Mouse (Mus musculus): ENCODE results near the gene Tex35. TPM values are rescaled to one million over a fixed set of nuclear protein-coding genes. Genes with fewer than 3 reads are reported as not detected.

Tex35 gene
- polyA plus RNA-seq, 1 experiment, result not detected

DNA sequence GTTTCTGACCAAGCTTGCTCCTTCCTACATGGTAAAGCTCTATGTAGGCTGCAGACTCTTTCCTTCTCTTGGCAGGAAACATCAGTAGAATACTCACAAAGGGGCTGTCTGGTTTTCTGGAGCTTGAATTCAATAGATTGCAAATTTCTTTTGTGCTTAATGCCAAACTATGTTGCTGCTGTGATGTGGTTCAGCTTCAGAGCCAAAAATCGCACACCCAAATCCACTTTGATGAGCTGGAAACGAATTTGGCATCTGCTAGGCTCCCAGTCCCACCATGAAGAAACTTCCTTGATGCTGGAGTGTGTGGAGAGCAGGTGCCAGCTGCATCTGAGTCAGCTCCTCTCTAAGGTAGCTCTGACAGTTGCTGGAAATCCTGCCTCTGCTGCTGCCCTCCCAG is 6.0 kb upstream of the Tex35 start:
- H3K4me1 ChIP-seq (ENCODE audit: control insufficient read depth, insufficient read depth, low read length), result no peaks in the 10 kb centered on the region
- no peak overlapping the region for H3K27ac ChIP-seq (ENCODE audit: insufficient read depth, low read length)
- no peak overlapping the region for H3K4me3 ChIP-seq (ENCODE audit: low read depth, low read length)

DNA sequence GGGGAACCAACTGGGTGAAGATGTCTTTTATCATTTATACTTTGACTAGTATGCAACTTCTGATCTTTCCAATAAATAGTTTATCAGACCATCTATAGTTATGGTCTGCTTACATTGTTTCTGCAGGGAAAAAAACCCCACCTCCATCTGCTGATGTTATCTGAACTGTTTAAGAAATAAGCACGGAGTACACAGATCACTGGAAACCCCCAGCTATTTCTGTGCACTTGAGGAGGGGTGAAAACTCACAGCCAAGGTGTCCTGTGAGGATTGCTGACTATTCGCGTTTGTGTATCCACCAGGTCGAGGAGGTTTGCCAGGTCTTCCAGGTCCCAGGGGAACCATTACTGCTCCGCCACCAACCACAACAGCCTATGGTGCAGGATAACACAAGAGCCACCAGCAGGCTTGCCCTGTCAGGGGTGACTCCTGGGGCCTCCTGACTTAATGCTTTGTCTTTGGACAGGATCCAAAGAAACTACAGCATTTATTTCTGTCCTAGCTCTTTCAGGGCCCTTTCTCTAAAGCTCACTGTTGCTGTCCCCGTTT is 1.9 kb upstream of the Tex35 start:
- H3K27ac ChIP-seq (ENCODE audit: insufficient read depth, low read length), result no peak overlapping the region
- no peaks in the 10 kb centered on the region for H3K27me3 ChIP-seq (ENCODE audit: control insufficient read depth, insufficient read depth, low read length, poor library complexity, severe bottlenecking)
- no peak overlapping the region for H3K9ac ChIP-seq (ENCODE audit: low read depth, poor library complexity, severe bottlenecking)
- no peaks in the 10 kb centered on the region for H3K4me1 ChIP-seq (ENCODE audit: control insufficient read depth, insufficient read depth, low read length)
- no peaks in the 10 kb centered on the region for H3K36me3 ChIP-seq (ENCODE audit: control insufficient read depth, insufficient read depth, low read length, poor library complexity, severe bottlenecking)
- H3K4me3 ChIP-seq (ENCODE audit: low read depth, low read length), result no peak overlapping the region
- TF ChIP-seq EP300 (IDR thresholded peaks at IDR 0.05; ENCODE audit: insufficient read depth, low read depth, low read length) (no peak), POLR2A (IDR thresholded peaks at IDR 0.05; ENCODE audit: insufficient read depth, low read length) (no peak), CTCF (IDR thresholded peaks at IDR 0.05; ENCODE audit: low read depth, low read length) (no peak)
- no peaks in the 10 kb centered on the region for H3K9me3 ChIP-seq (replicated peaks; ENCODE audit: control insufficient read depth, insufficient read depth, low read length, poor library complexity, severe bottlenecking)

More for the DNA sequence above, 6.0 kb upstream of the Tex35 start:
- no peaks in the 10 kb centered on the region for H3K27me3 ChIP-seq (ENCODE audit: control insufficient read depth, insufficient read depth, low read length, poor library complexity, severe bottlenecking)
- no peaks in the 10 kb centered on the region for H3K36me3 ChIP-seq (ENCODE audit: control insufficient read depth, insufficient read depth, low read length, poor library complexity, severe bottlenecking)
- no peak for TF ChIP-seq POLR2A (IDR thresholded peaks at IDR 0.05; ENCODE audit: insufficient read depth, low read length)
- TF ChIP-seq EP300 (IDR thresholded peaks at IDR 0.05; ENCODE audit: insufficient read depth, low read depth, low read length), result no peak
- no peak for TF ChIP-seq CTCF (IDR thresholded peaks at IDR 0.05; ENCODE audit: low read depth, low read length)
- H3K9ac ChIP-seq (ENCODE audit: low read depth, poor library complexity, severe bottlenecking), result no peak overlapping the region
- H3K9me3 ChIP-seq (replicated peaks; ENCODE audit: control insufficient read depth, insufficient read depth, low read length, poor library complexity, severe bottlenecking), result no peaks in the 10 kb centered on the region

DNA sequence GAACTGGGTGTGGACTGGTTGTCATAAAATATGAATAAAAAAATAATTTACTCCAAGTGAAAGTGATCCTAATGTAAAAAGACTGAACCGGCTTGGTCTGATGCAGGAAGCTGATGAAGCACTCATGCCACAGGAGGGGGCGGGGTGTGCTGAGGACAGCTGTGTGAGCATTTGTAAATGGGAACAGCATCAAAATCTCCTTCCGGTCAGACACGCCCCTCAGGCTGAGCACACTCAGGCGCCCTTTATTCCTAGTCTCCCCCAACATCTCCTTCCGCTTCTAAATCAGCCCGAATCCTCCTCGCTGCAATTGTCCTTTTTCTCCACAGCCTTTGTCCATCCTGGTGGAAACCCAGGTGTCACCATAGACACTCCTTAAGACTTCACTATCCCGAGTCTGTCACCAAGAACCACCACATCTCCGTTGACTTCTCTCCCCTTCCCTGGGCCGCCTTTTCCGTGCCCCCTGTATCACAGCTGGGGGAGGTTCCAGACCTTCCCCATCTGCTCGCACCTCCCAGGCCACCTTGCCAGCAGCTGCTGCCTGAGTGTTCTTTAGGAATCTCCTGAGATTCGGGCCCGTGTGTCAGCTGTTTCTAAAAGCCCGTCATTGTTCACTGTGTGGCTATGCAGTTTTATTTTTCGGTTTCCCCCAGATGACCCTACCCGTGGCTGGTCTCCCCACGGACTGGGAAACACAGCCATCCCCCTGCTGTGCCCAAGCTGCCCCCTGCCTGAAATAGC is 7.2 kb downstream of the Tex35 start:
- TF ChIP-seq POLR2A (IDR thresholded peaks at IDR 0.05; ENCODE audit: insufficient read depth, low read length), result no peak
- TF ChIP-seq EP300 (IDR thresholded peaks at IDR 0.05; ENCODE audit: insufficient read depth, low read depth, low read length), result 0 out of 2 replicates have a peak, but pooled peaks have one; percentile 2
- Histone ChIP-seq H3K4me3 (ENCODE audit: low read depth, low read length) (no peak overlapping the region), H3K36me3 (ENCODE audit: control insufficient read depth, insufficient read depth, low read length, poor library complexity, severe bottlenecking) (no peaks in the 10 kb centered on the region), H3K4me1 (ENCODE audit: control insufficient read depth, insufficient read depth, low read length) (peaks cover 2% of the 10 kb centered on the region), H3K27ac (ENCODE audit: insufficient read depth, low read length) (no peak overlapping the region), H3K27me3 (ENCODE audit: control insufficient read depth, insufficient read depth, low read length, poor library complexity, severe bottlenecking) (no peaks in the 10 kb centered on the region), H3K9me3 (replicated peaks; ENCODE audit: control insufficient read depth, insufficient read depth, low read length, poor library complexity, severe bottlenecking) (no peaks in the 10 kb centered on the region), H3K9ac (ENCODE audit: low read depth, poor library complexity, severe bottlenecking) (no peak overlapping the region)

DNA sequence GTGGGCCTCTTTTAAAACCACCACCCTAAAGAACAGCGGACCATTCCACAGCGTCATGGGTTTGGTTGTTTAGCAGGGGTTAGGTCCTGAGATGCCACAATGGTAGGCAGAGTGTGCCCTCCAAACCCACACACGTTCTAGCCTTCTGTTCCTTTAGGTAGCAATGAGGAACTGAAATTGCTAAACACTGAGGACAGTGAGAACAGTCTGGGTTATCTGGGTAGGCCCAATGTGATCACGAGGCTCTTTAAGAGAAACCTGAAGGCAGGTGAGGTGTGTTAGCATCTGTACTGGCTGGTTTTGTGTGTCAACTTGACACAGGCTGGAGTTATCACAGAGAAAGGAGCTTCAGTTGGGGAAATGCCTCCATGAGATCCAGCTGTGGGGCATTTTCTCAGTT is 12.9 kb downstream of the Tex35 start:
- H3K27ac ChIP-seq (ENCODE audit: insufficient read depth, low read length), result no peak overlapping the region
- no peak for TF ChIP-seq CTCF (IDR thresholded peaks at IDR 0.05; ENCODE audit: low read depth, low read length)
- TF ChIP-seq EP300 (IDR thresholded peaks at IDR 0.05; ENCODE audit: insufficient read depth, low read depth, low read length), result no peak
- no peak for TF ChIP-seq POLR2A (IDR thresholded peaks at IDR 0.05; ENCODE audit: insufficient read depth, low read length)
- H3K4me1 ChIP-seq (ENCODE audit: control insufficient read depth, insufficient read depth, low read length), result no peaks in the 10 kb centered on the region
- H3K27me3 ChIP-seq (ENCODE audit: control insufficient read depth, insufficient read depth, low read length, poor library complexity, severe bottlenecking), result no peaks in the 10 kb centered on the region
- H3K9ac ChIP-seq (ENCODE audit: low read depth, poor library complexity, severe bottlenecking), result no peak overlapping the region
- no peaks in the 10 kb centered on the region for H3K9me3 ChIP-seq (replicated peaks; ENCODE audit: control insufficient read depth, insufficient read depth, low read length, poor library complexity, severe bottlenecking)
- H3K4me3 ChIP-seq (ENCODE audit: low read depth, low read length), result no peak overlapping the region
- no peaks in the 10 kb centered on the region for H3K36me3 ChIP-seq (ENCODE audit: control insufficient read depth, insufficient read depth, low read length, poor library complexity, severe bottlenecking)

DNA sequence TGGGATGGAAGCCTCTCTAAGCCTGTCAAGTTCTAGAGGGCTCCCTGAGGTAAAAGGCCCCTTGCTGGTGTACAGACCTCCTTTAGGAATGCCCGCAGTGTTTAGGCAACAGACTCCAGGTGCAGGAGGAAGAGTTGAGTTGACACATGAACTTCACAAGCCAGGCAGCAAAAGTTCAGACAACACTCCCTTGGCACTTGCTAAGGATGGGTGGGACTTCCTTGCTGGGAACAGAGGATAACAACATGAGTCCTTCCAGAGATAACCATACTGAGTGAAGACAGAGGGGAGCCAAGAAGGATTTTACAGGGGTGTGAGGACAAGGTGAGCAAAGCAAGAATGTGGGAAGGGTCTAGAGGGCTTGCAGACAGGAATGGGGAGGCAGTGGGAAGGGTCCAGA is 15.9 kb downstream of the Tex35 start:
- H3K4me3 ChIP-seq (ENCODE audit: low read depth, low read length), result no peak overlapping the region
- no peak for TF ChIP-seq POLR2A (IDR thresholded peaks at IDR 0.05; ENCODE audit: insufficient read depth, low read length)
- TF ChIP-seq EP300 (IDR thresholded peaks at IDR 0.05; ENCODE audit: insufficient read depth, low read depth, low read length), result no peak
- TF ChIP-seq CTCF (IDR thresholded peaks at IDR 0.05; ENCODE audit: low read depth, low read length), result no peak
- H3K36me3 ChIP-seq (ENCODE audit: control insufficient read depth, insufficient read depth, low read length, poor library complexity, severe bottlenecking), result no peaks in the 10 kb centered on the region
- no peaks in the 10 kb centered on the region for H3K27me3 ChIP-seq (ENCODE audit: control insufficient read depth, insufficient read depth, low read length, poor library complexity, severe bottlenecking)
- H3K27ac ChIP-seq (ENCODE audit: insufficient read depth, low read length), result no peak overlapping the region
- no peaks in the 10 kb centered on the region for H3K9me3 ChIP-seq (replicated peaks; ENCODE audit: control insufficient read depth, insufficient read depth, low read length, poor library complexity, severe bottlenecking)
- no peak overlapping the region for H3K9ac ChIP-seq (ENCODE audit: low read depth, poor library complexity, severe bottlenecking)
- no peaks in the 10 kb centered on the region for H3K4me1 ChIP-seq (ENCODE audit: control insufficient read depth, insufficient read depth, low read length)

DNA sequence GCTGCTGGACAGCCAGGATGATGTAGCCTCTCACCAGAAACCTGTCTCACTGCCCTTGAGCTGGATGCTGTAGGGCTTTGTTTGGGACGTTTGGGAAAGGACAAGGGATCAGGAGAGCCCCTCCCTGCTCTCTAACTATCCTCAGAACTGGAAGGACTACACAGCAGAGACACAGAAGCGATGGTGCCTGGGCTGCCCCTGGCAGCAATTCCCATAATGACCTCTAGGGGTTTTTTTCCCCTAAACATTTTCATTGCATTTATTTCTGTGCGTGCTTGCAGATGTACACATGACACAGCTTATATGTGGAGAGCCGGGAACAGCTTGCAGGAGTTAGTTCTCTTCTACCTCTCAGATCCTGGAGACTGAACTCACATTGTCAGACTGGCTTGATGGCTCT is 16.3 kb downstream of the Tex35 start:
- H3K4me3 ChIP-seq (ENCODE audit: low read depth, low read length), result no peak overlapping the region
- H3K9me3 ChIP-seq (replicated peaks; ENCODE audit: control insufficient read depth, insufficient read depth, low read length, poor library complexity, severe bottlenecking), result no peaks in the 10 kb centered on the region
- no peaks in the 10 kb centered on the region for H3K4me1 ChIP-seq (ENCODE audit: control insufficient read depth, insufficient read depth, low read length)
- no peak for TF ChIP-seq EP300 (IDR thresholded peaks at IDR 0.05; ENCODE audit: insufficient read depth, low read depth, low read length)
- TF ChIP-seq CTCF (IDR thresholded peaks at IDR 0.05; ENCODE audit: low read depth, low read length), result peak; percentile 11
- H3K27ac ChIP-seq (ENCODE audit: insufficient read depth, low read length), result no peak overlapping the region
- H3K9ac ChIP-seq (ENCODE audit: low read depth, poor library complexity, severe bottlenecking), result no peak overlapping the region
- no peaks in the 10 kb centered on the region for H3K36me3 ChIP-seq (ENCODE audit: control insufficient read depth, insufficient read depth, low read length, poor library complexity, severe bottlenecking)
- no peaks in the 10 kb centered on the region for H3K27me3 ChIP-seq (ENCODE audit: control insufficient read depth, insufficient read depth, low read length, poor library complexity, severe bottlenecking)
